ENCODE assay signal across 21 mouse cellular contexts in the genomic region with DNA sequence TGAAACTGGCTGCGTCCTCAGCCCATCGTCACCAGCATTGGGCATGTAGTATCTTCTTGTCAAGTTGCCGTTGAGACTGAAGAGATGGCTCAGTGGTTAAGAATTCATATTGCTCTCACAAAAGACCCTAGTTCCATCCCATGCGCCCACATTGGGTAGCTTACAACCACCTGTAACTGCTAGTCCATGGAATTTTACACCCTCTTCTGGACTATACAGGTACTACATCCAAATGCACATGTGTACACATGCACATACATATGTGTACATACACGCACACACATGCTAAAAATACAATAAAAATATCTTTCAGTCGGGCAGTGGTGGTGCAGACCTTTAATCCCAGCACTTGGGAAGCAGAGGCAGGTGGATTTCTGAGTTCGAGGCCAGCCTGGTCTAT. TPM values are rescaled to one million over a fixed set of nuclear protein-coding genes. Genes with fewer than 3 reads are reported as not detected.
A peak's percentile ranks its signal among the peaks of the same experiment; 100 is the strongest.
DNase-seq lines count a peak whose midpoint lies in the region; ATAC-seq and TF ChIP-seq lines count a peak whose summit lies in the region.
"Had no signal": no experiment of that assay in that cellular context is flagged by ENCODE, and none has a peak within 500 bp of the region (broad histone marks: within the 10 kb centered on the region; RNA-seq: fewer than 3 reads in every experiment).

No protein-coding gene starts in this region.

- WGBS in kidney, postnatal 0 days, result 83% methylated on average over 7 of the region's 7 CpGs
- 82% methylated on average over 7 of the region's 7 CpGs for WGBS in kidney, embryonic 15.5 days

- no peak overlapping the region for H3K4me2 ChIP-seq in kidney, postnatal 0 days (ENCODE audit: low read length)
- H3K4me2 ChIP-seq in kidney, embryonic 15.5 days, result no peak overlapping the region
- H3K4me2 ChIP-seq: limb, embryonic 13.5 days; midbrain, embryonic 13.5 days had no signal

- DNase-seq in cerebellum, adult 9-10 months, result peak; percentile 53
- DNase-seq in cerebellum, postnatal 25 days, result no peak
- no peak for DNase-seq in kidney, postnatal 0 days (ENCODE audit: low spot score)
- DNase-seq in kidney, adult 11 months, result no peak
- peak; percentile 37 for DNase-seq in A20 (ENCODE audit: low read depth, low spot score)
- DNase-seq in induced T-regulatory cell, adult 2 months (ENCODE audit: low read depth), result peak; percentile 56
- DNase-seq in urinary bladder, postnatal 10 days (ENCODE audit: low spot score), result no peak
- DNase-seq: adrenal gland, adult 2 months; B cell, adult 2 months; cerebellum, adult 8-10 months; heart, adult 18-20 months; heart, postnatal 14 days; kidney, postnatal 25 days; lung, postnatal 14 days; thymus, postnatal 36 days had no signal

- no peak for ATAC-seq in kidney, postnatal 0 days (replicated peaks; ENCODE audit: low FRiP score, low read depth)
- no peak for ATAC-seq in kidney, embryonic 15.5 days (replicated peaks; ENCODE audit: low FRiP score)
- ATAC-seq: midbrain, embryonic 13.5 days had no signal

- TF ChIP-seq CTCF in kidney, postnatal 0 days (IDR thresholded peaks at IDR 0.05; ENCODE audit: low read depth), result peak; percentile 40; the same call in 1 of the 2 replicates

- H3K4me1 ChIP-seq in kidney, postnatal 0 days (replicated peaks; ENCODE audit: insufficient read depth, low read length), result no peaks in the 10 kb centered on the region; the same call in 1 of the 2 replicates
- H3K4me1 ChIP-seq in kidney, embryonic 15.5 days, result peaks cover 24% of the 10 kb centered on the region

- H3K27me3 ChIP-seq in kidney, postnatal 0 days (ENCODE audit: insufficient read depth, low read length), result peaks cover 69% of the 10 kb centered on the region
- peaks cover 93% of the 10 kb centered on the region for H3K27me3 ChIP-seq in kidney, embryonic 15.5 days

- H3K36me3 ChIP-seq in kidney, postnatal 0 days (ENCODE audit: insufficient read depth, low read length), result no peaks in the 10 kb centered on the region
- H3K36me3 ChIP-seq in kidney, embryonic 15.5 days, result no peaks in the 10 kb centered on the region
- H3K36me3 ChIP-seq: limb, embryonic 13.5 days; midbrain, embryonic 13.5 days had no signal

- H3K9ac ChIP-seq in kidney, postnatal 0 days (ENCODE audit: low read depth, low read length), result no peak overlapping the region
- H3K9ac ChIP-seq in kidney, embryonic 15.5 days, result no peak overlapping the region
- H3K9ac ChIP-seq: limb, embryonic 13.5 days; midbrain, embryonic 13.5 days had no signal

- H3K4me3 ChIP-seq in kidney, postnatal 0 days (replicated peaks; ENCODE audit: low read depth, low read length), result no peak overlapping the region
- no peak overlapping the region for H3K4me3 ChIP-seq in kidney, embryonic 15.5 days (replicated peaks)
- H3K4me3 ChIP-seq: limb, embryonic 13.5 days; midbrain, embryonic 13.5 days had no signal

- no peaks in the 10 kb centered on the region for H3K9me3 ChIP-seq in kidney, postnatal 0 days (replicated peaks; ENCODE audit: low read length)
- no peaks in the 10 kb centered on the region for H3K9me3 ChIP-seq in kidney, embryonic 15.5 days (replicated peaks)

- no peak overlapping the region for H3K27ac ChIP-seq in kidney, postnatal 0 days
- no peak overlapping the region for H3K27ac ChIP-seq in kidney, embryonic 15.5 days
- H3K27ac ChIP-seq: limb, embryonic 13.5 days; midbrain, embryonic 13.5 days had no signal

RNA-seq across cellular contexts. Expression of gene Sptbn4, which starts 41.0 kb away (rescaled TPM):
- 0.17 and 0.28 TPM in 2 replicates for polyA plus RNA-seq in kidney, postnatal 0 days (2015; fragmentation: Nextera tagmentation; extraction: Ambion mirVana)
- 0.27 and 0.39 TPM in 2 replicates for polyA plus RNA-seq in kidney, embryonic 15.5 days (2015; fragmentation: Nextera tagmentation; extraction: Ambion mirVana)

RNA-seq across cellular contexts. Expression of gene Blvrb, which starts 41.3 kb away (rescaled TPM):
- 33.4 and 40.1 TPM in 2 replicates for polyA plus RNA-seq in kidney, postnatal 0 days (2015; fragmentation: Nextera tagmentation; extraction: Ambion mirVana)
- 44.5 and 57.4 TPM in 2 replicates for polyA plus RNA-seq in kidney, embryonic 15.5 days (2015; fragmentation: Nextera tagmentation; extraction: Ambion mirVana)

RNA-seq across cellular contexts. Expression of gene Gm20479, which starts 49.3 kb away (rescaled TPM):
- polyA plus RNA-seq in kidney, postnatal 0 days (2015; fragmentation: Nextera tagmentation; extraction: Ambion mirVana), result 0.57 TPM in 1 of 2 replicates, not detected in the other
- polyA plus RNA-seq in kidney, embryonic 15.5 days (2015; fragmentation: Nextera tagmentation; extraction: Ambion mirVana), result 1.9 TPM in 1 of 2 replicates, not detected in the other
- polyA plus RNA-seq: brain, embryonic 14.5 days; forebrain, embryonic 11.5 days; limb, embryonic 13.5 days; midbrain, embryonic 13.5 days; neural tube, embryonic 11.5 days had no signal

RNA-seq across cellular contexts. Expression of gene Shkbp1, which starts 50.7 kb away (rescaled TPM):
- 34.1 and 40.2 TPM in 2 replicates for polyA plus RNA-seq in kidney, postnatal 0 days (2015; fragmentation: Nextera tagmentation; extraction: Ambion mirVana)
- polyA plus RNA-seq in kidney, embryonic 15.5 days (2015; fragmentation: Nextera tagmentation; extraction: Ambion mirVana), result 43.6 and 53.1 TPM in 2 replicates

Comparison
In these comparisons a context has a peak if more than half of its experiments do, and no peak if none do; other contexts are left out.
1. DNase-seq: peak in cerebellum, adult 9-10 months (single experiment), A20 (single experiment) and induced T-regulatory cell, adult 2 months (single experiment); none in cerebellum, postnatal 25 days (0 of 2), kidney, postnatal 0 days (single experiment), kidney, adult 11 months (single experiment) and urinary bladder, postnatal 10 days (single experiment).